Mouse (Mus musculus) C2C12 (cell line): ENCODE results near the gene Ccl9.

Source experiments
- CEBPB ChIP-seq: IDR thresholded peaks from one replicate; pipeline ENCODE4 v1.6.1; 2011; ENCODE audit warnings: low read depth, mild to moderate bottlenecking, control low read depth, moderate library complexity
- CTCF ChIP-seq: IDR thresholded peaks from one replicate; pipeline ENCODE4 v1.5.1; 2011; ENCODE audit not compliant: control insufficient read depth, insufficient read depth, insufficient read length
- MAX ChIP-seq: IDR thresholded peaks from one replicate; pipeline ENCODE4 v1.6.1; 2011; ENCODE audit warnings: mild to moderate bottlenecking, control low read depth

DNA sequence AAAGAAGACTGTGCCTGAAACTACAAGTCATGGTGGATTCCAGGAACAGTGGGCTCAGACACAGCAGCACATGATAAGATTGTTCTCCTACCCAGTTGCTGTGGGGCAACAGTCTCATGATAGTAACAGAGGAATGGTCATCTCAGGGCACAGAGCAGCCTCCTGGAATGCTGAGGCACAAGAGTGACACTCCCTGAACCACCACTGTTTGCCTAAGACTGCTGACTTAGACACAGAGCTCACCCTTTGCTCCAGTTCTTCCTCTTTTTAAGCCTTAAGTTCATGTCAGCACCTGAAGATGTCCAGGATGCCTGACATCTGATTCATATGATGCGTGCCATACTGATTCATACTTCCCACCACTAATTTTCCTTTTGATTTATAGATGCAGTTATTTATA lies 38.1 kb upstream of the Ccl9 start:
- TF ChIP-seq MAX (no peak), CTCF (no peak), CEBPB (no peak)
